Mouse (Mus musculus) T-helper 2 cell (primary cell): ENCODE measurements around the gene Fnip1.
"Not testable (repeated sequence)": the region's sequence is repeated elsewhere in the genome, so short reads cannot be mapped to it uniquely, and the experiment has no call there.

Source experiments
- in situ Hi-C: fragments of 300-600 bp; cut with MboI, MseI; formaldehyde crosslinking; loops from one replicate; pipeline ENCODE4 v1.15.1; 2025; ENCODE audit warnings: high pct_unique_total_duplicates

Gene Fnip1

GRCm38 (mm10) chr11:54437823-54438337 is at the start of gene Fnip1:
Fnip1 (plus strand) TSS chr11:54438199.
- in situ Hi-C loops = no loop called here

GRCm38 (mm10) chr11:54390386-54390785 is 47.6 kb upstream of the Fnip1 start:
- in situ Hi-C loops = no loop called here

GRCm38 (mm10) chr11:54391326-54391725 is 46.7 kb upstream of the Fnip1 start:
- in situ Hi-C loops = no loop called here

GRCm38 (mm10) chr11:54396686-54397085 is 41.3 kb upstream of the Fnip1 start:
- in situ Hi-C loops = no loop called here

- in situ Hi-C loops = no loop called here
These were observed 39.9 kb upstream of the Fnip1 start for GRCm38 (mm10) chr11:54398058-54398457.

GRCm38 (mm10) chr11:54400803-54401202 is 37.2 kb upstream of the Fnip1 start:
- in situ Hi-C loops = not testable (repeated sequence)

GRCm38 (mm10) chr11:54404885-54405284 is 33.1 kb upstream of the Fnip1 start:
- in situ Hi-C loops = no loop called here

- in situ Hi-C loops = no loop called here
These were observed 31.0 kb upstream of the Fnip1 start for GRCm38 (mm10) chr11:54406930-54407546.

- in situ Hi-C loops = no loop called here
These were observed 27.4 kb upstream of the Fnip1 start for GRCm38 (mm10) chr11:54410612-54411011.

GRCm38 (mm10) chr11:54413017-54413416 is 25.0 kb upstream of the Fnip1 start:
- in situ Hi-C loops = no loop called here

GRCm38 (mm10) chr11:54423007-54423406 is 15.0 kb upstream of the Fnip1 start:
- in situ Hi-C loops = no loop called here

- in situ Hi-C loops = no loop called here
These were observed 11.7 kb upstream of the Fnip1 start for GRCm38 (mm10) chr11:54426267-54426666.

- in situ Hi-C loops = no loop called here
These were observed 10.9 kb upstream of the Fnip1 start for GRCm38 (mm10) chr11:54427138-54427537.

- in situ Hi-C loops = no loop called here
These were observed 10.2 kb upstream of the Fnip1 start for GRCm38 (mm10) chr11:54427695-54428352.

- in situ Hi-C loops = no loop called here
These were observed 8.8 kb upstream of the Fnip1 start for GRCm38 (mm10) chr11:54429224-54429623.

- in situ Hi-C loops = no loop called here
These were observed 2.2 kb upstream of the Fnip1 start for GRCm38 (mm10) chr11:54435797-54436196.

- in situ Hi-C loops = no loop called here
These were observed 633 bp upstream of the Fnip1 start for GRCm38 (mm10) chr11:54437310-54437822.

- in situ Hi-C loops = no loop called here
These were observed 375 bp downstream of the Fnip1 start for GRCm38 (mm10) chr11:54438366-54438781.

GRCm38 (mm10) chr11:54438991-54439690 is 1.1 kb downstream of the Fnip1 start:
- in situ Hi-C loops = no loop called here

GRCm38 (mm10) chr11:54439691-54440029 is 1.7 kb downstream of the Fnip1 start:
- in situ Hi-C loops = no loop called here

- in situ Hi-C loops = not testable (repeated sequence)
These were observed 12.8 kb downstream of the Fnip1 start for GRCm38 (mm10) chr11:54450757-54451156.

- in situ Hi-C loops = no loop called here
These were observed 16.5 kb downstream of the Fnip1 start for GRCm38 (mm10) chr11:54454516-54454915.
